Mouse (Mus musculus): ENCODE data around the gene Smurf1.

Gene Smurf1

GRCm38 (mm10) chr5:144954432-144954831, 11.2 kb downstream of the Smurf1 start:
- DNase-seq (ENCODE audit: low spot score): no peak

- DNase-seq (ENCODE audit: low spot score): no peak
Measured at GRCm38 (mm10) chr5:144952592-144952991, 13.1 kb downstream of the Smurf1 start.

- no peak for DNase-seq (ENCODE audit: low spot score)
Measured at GRCm38 (mm10) chr5:144950428-144951051, 15.1 kb downstream of the Smurf1 start.

- peak; percentile 69 for DNase-seq (ENCODE audit: low spot score)
Measured at GRCm38 (mm10) chr5:144949856-144950255, 15.8 kb downstream of the Smurf1 start.

GRCm38 (mm10) chr5:144948422-144948821, 17.2 kb downstream of the Smurf1 start:
- no peak for DNase-seq (ENCODE audit: low spot score)

GRCm38 (mm10) chr5:144948002-144948401, 17.6 kb downstream of the Smurf1 start:
- DNase-seq (ENCODE audit: low spot score): no peak

- DNase-seq (ENCODE audit: low spot score): no peak
Measured at GRCm38 (mm10) chr5:144946032-144946431, 19.6 kb downstream of the Smurf1 start.

GRCm38 (mm10) chr5:144944932-144945331, 20.7 kb downstream of the Smurf1 start:
- no peak for DNase-seq (ENCODE audit: low spot score)

GRCm38 (mm10) chr5:144944370-144944769, 21.3 kb downstream of the Smurf1 start:
- DNase-seq (ENCODE audit: low spot score): no peak

- no peak for DNase-seq (ENCODE audit: low spot score)
Measured at GRCm38 (mm10) chr5:144943346-144943745, 22.3 kb downstream of the Smurf1 start.

- no peak for DNase-seq (ENCODE audit: low spot score)
Measured at GRCm38 (mm10) chr5:144942431-144942830, 23.2 kb downstream of the Smurf1 start.

- no peak for DNase-seq (ENCODE audit: low spot score)
Measured at GRCm38 (mm10) chr5:144940904-144941303, 24.7 kb downstream of the Smurf1 start.

- no peak for DNase-seq (ENCODE audit: low spot score)
Measured at GRCm38 (mm10) chr5:144937304-144937703, 28.3 kb downstream of the Smurf1 start.

- DNase-seq (ENCODE audit: low spot score): no peak
Measured at GRCm38 (mm10) chr5:144933486-144933885, 32.2 kb downstream of the Smurf1 start.

- DNase-seq (ENCODE audit: low spot score): no peak
Measured at GRCm38 (mm10) chr5:144931841-144932240, 33.8 kb downstream of the Smurf1 start.

- no peak for DNase-seq (ENCODE audit: low spot score)
Measured at GRCm38 (mm10) chr5:144928856-144929713, 36.6 kb downstream of the Smurf1 start.

- DNase-seq (ENCODE audit: low spot score): no peak
Measured at GRCm38 (mm10) chr5:144926275-144926674, 39.4 kb downstream of the Smurf1 start.

- no peak for DNase-seq (ENCODE audit: low spot score)
Measured at GRCm38 (mm10) chr5:144923351-144923750, 42.3 kb downstream of the Smurf1 start.

- DNase-seq (ENCODE audit: low spot score): no peak
Measured at GRCm38 (mm10) chr5:144919790-144920189, 45.9 kb downstream of the Smurf1 start.

- DNase-seq (ENCODE audit: low spot score): no peak
Measured at GRCm38 (mm10) chr5:144919194-144919593, 46.5 kb downstream of the Smurf1 start.

- no peak for DNase-seq (ENCODE audit: low spot score)
Measured at GRCm38 (mm10) chr5:144918204-144918603, 47.4 kb downstream of the Smurf1 start.

- DNase-seq (ENCODE audit: low spot score): no peak
Measured at GRCm38 (mm10) chr5:144917172-144917571, 48.5 kb downstream of the Smurf1 start.

- no peak for DNase-seq (ENCODE audit: low spot score)
Measured at GRCm38 (mm10) chr5:144915828-144916227, 49.8 kb downstream of the Smurf1 start.

Measured in urinary bladder, postnatal 14 days (tissue).